In genomic region chr13:97365004-97365403, GRCm38 (mm10) we compare ENCODE assay signal across 32 mouse cellular contexts.
A peak's percentile ranks its signal among the peaks of the same experiment; 100 is the strongest.
DNase-seq lines count a peak whose midpoint lies in the region; ATAC-seq and TF ChIP-seq lines count a peak whose summit lies in the region.
"Had no signal": no experiment of that assay in that cellular context is flagged by ENCODE, and none has a peak within 500 bp of the region (broad histone marks: within the 10 kb centered on the region; RNA-seq: fewer than 3 reads in every experiment).

No protein-coding gene starts in this region.

- no peak overlapping the region for H3K4me3 ChIP-seq in kidney, embryonic 16.5 days (ENCODE audit: low read length)
- no peak overlapping the region for H3K4me3 ChIP-seq in kidney, adult 2 months (ENCODE audit: insufficient read depth, low read depth, low read length)
- no peak overlapping the region for H3K4me3 ChIP-seq in hindbrain, embryonic 12.5 days
- H3K4me3 ChIP-seq in stomach, postnatal 0 days (ENCODE audit: low read depth, low read length), result no peak overlapping the region
- H3K4me3 ChIP-seq in intestine, postnatal 0 days (ENCODE audit: low read depth, low read length), result no peak overlapping the region
- H3K4me3 ChIP-seq: embryonic facial prominence, embryonic 12.5 days; forebrain, embryonic 15.5 days; neural tube, embryonic 12.5 days had no signal

- peaks cover 30% of the 10 kb centered on the region for H3K4me1 ChIP-seq in kidney, embryonic 16.5 days (ENCODE audit: insufficient read depth, low read length)
- no peaks in the 10 kb centered on the region for H3K4me1 ChIP-seq in kidney, adult 2 months (ENCODE audit: control insufficient read depth, insufficient read depth, low read length)
- peaks cover 10% of the 10 kb centered on the region for H3K4me1 ChIP-seq in hindbrain, embryonic 12.5 days
- 0 out of 2 replicates have a peak, but pooled peaks cover 2% of the 10 kb centered on the region for H3K4me1 ChIP-seq in stomach, postnatal 0 days (replicated peaks; ENCODE audit: control insufficient read depth, insufficient read depth)
- H3K4me1 ChIP-seq in intestine, postnatal 0 days (replicated peaks; ENCODE audit: control insufficient read depth, insufficient read depth, low read length), result no peaks in the 10 kb centered on the region
- H3K4me1 ChIP-seq: embryonic facial prominence, embryonic 12.5 days; forebrain, embryonic 15.5 days had no signal

- H3K4me2 ChIP-seq in kidney, embryonic 16.5 days (replicated peaks; ENCODE audit: low read depth, low read length), result peak overlapping the region; percentile 36
- H3K4me2 ChIP-seq in hindbrain, embryonic 12.5 days (replicated peaks), result no peak overlapping the region
- no peak overlapping the region for H3K4me2 ChIP-seq in stomach, postnatal 0 days (replicated peaks; ENCODE audit: low read depth)
- H3K4me2 ChIP-seq in intestine, postnatal 0 days (replicated peaks; ENCODE audit: low read depth), result no peak overlapping the region
- H3K4me2 ChIP-seq: embryonic facial prominence, embryonic 12.5 days; forebrain, embryonic 15.5 days; neural tube, embryonic 12.5 days had no signal

- no peaks in the 10 kb centered on the region for H3K9me3 ChIP-seq in kidney, embryonic 16.5 days (ENCODE audit: low read length)
- H3K9me3 ChIP-seq in hindbrain, embryonic 12.5 days (replicated peaks), result no peaks in the 10 kb centered on the region
- no peaks in the 10 kb centered on the region for H3K9me3 ChIP-seq in stomach, postnatal 0 days (ENCODE audit: control insufficient read depth, low read length)
- no peaks in the 10 kb centered on the region for H3K9me3 ChIP-seq in intestine, postnatal 0 days (ENCODE audit: control insufficient read depth)
- H3K9me3 ChIP-seq: embryonic facial prominence, embryonic 12.5 days; forebrain, embryonic 15.5 days; G1E; neural tube, embryonic 12.5 days had no signal

- intact Hi-C loops in heart, postnatal 36 days (cut with DNase I), result no loop called here

- no peak for TF ChIP-seq POLR2A in kidney, adult 2 months (IDR thresholded peaks at IDR 0.05; ENCODE audit: low read depth, low read length)

- ATAC-seq in kidney, embryonic 16.5 days (ENCODE audit: low FRiP score, low TSS enrichment), result no peak
- no peak for ATAC-seq in hindbrain, embryonic 12.5 days (ENCODE audit: low FRiP score)
- ATAC-seq in stomach, postnatal 0 days (ENCODE audit: low FRiP score, low TSS enrichment), result no peak
- no peak for ATAC-seq in intestine, postnatal 0 days
- ATAC-seq: forebrain, embryonic 15.5 days; midbrain, embryonic 16.5 days had no signal

- no peak for TF ChIP-seq EP300 in stomach, postnatal 0 days (optimal IDR thresholded peaks at IDR 0.05)

- WGBS in kidney, embryonic 16.5 days, result 67% methylated on average over 9 of the region's 9 CpGs
- 79% methylated on average over 9 of the region's 9 CpGs for WGBS in kidney, adult 2 months
- 77% methylated on average over 9 of the region's 9 CpGs for WGBS in hindbrain, embryonic 12.5 days
- WGBS in stomach, postnatal 0 days, result 80% methylated on average over 9 of the region's 9 CpGs
- WGBS in intestine, postnatal 0 days, result 79% methylated on average over 9 of the region's 9 CpGs

- no peaks in the 10 kb centered on the region for H3K36me3 ChIP-seq in kidney, embryonic 16.5 days (ENCODE audit: insufficient read depth, low read length)
- no peaks in the 10 kb centered on the region for H3K36me3 ChIP-seq in kidney, adult 2 months (ENCODE audit: control insufficient read depth, insufficient read depth, low read length)
- no peaks in the 10 kb centered on the region for H3K36me3 ChIP-seq in hindbrain, embryonic 12.5 days
- H3K36me3 ChIP-seq in stomach, postnatal 0 days (ENCODE audit: control insufficient read depth, insufficient read depth, low read length), result no peaks in the 10 kb centered on the region
- no peaks in the 10 kb centered on the region for H3K36me3 ChIP-seq in intestine, postnatal 0 days (ENCODE audit: control insufficient read depth, insufficient read depth)
- H3K36me3 ChIP-seq: embryonic facial prominence, embryonic 12.5 days; forebrain, embryonic 15.5 days; G1E; neural tube, embryonic 12.5 days had no signal

- no peak overlapping the region for H3K9ac ChIP-seq in kidney, embryonic 16.5 days (replicated peaks; ENCODE audit: low read length)
- H3K9ac ChIP-seq in hindbrain, embryonic 12.5 days, result no peak overlapping the region
- no peak overlapping the region for H3K9ac ChIP-seq in stomach, postnatal 0 days (ENCODE audit: low read length)
- H3K9ac ChIP-seq in intestine, postnatal 0 days (ENCODE audit: low read depth, low read length), result no peak overlapping the region
- H3K9ac ChIP-seq: embryonic facial prominence, embryonic 12.5 days; forebrain, embryonic 15.5 days; liver, embryonic 14.5 days; neural tube, embryonic 12.5 days had no signal

- TF ChIP-seq CTCF in kidney, adult 2 months (conservative IDR thresholded peaks at IDR 0.05; ENCODE audit: insufficient read depth, insufficient read length, low read depth, low read length), result no peak
- no peak for TF ChIP-seq CTCF in stomach, postnatal 0 days (IDR thresholded peaks at IDR 0.05; ENCODE audit: low read depth)
- TF ChIP-seq CTCF in intestine, postnatal 0 days (IDR thresholded peaks at IDR 0.05; ENCODE audit: low read depth), result no peak

- DNase-seq in heart, adult 11 months, result peak; percentile 55
- no peak for DNase-seq in heart, postnatal 36 days
- no peak for DNase-seq in kidney, adult 2 months
- no peak for DNase-seq in stomach, postnatal 0 days (ENCODE audit: low spot score)
- no peak for DNase-seq in gastrocnemius, adult 8-10 months (ENCODE audit: low spot score in 2 of 2)
- DNase-seq: adrenal gland, postnatal 10 days; cerebellum, adult 11 months; cerebellum, adult 9-10 months; cerebellum, postnatal 36 days; embryo, embryonic 11 days; gastrocnemius, postnatal 36 days; heart, postnatal 14 days; kidney, adult 11 months; kidney, postnatal 25 days; liver; lung, adult 2 months; lung, postnatal 10 days; retina, postnatal 1 day; right cerebral cortex, postnatal 14 days; thymus, adult 18-20 months; thymus, postnatal 36 days had no signal

- no peaks in the 10 kb centered on the region for H3K27me3 ChIP-seq in kidney, embryonic 16.5 days (ENCODE audit: insufficient read depth, low read length)
- H3K27me3 ChIP-seq in kidney, adult 2 months (replicated peaks; ENCODE audit: control insufficient read depth, insufficient read depth, low read length), result no peaks in the 10 kb centered on the region
- H3K27me3 ChIP-seq in hindbrain, embryonic 12.5 days, result no peaks in the 10 kb centered on the region
- H3K27me3 ChIP-seq in stomach, postnatal 0 days (ENCODE audit: control insufficient read depth, insufficient read depth, low read length), result no peaks in the 10 kb centered on the region
- no peaks in the 10 kb centered on the region for H3K27me3 ChIP-seq in intestine, postnatal 0 days (replicated peaks; ENCODE audit: control insufficient read depth, insufficient read depth, low read length)
- H3K27me3 ChIP-seq: CH12.LX; embryonic facial prominence, embryonic 12.5 days; forebrain, embryonic 15.5 days; neural tube, embryonic 12.5 days had no signal

- H3K27ac ChIP-seq in kidney, embryonic 16.5 days (ENCODE audit: low read length), result no peak overlapping the region
- H3K27ac ChIP-seq in kidney, adult 2 months (ENCODE audit: insufficient read depth, low read depth, low read length), result no peak overlapping the region
- H3K27ac ChIP-seq in hindbrain, embryonic 12.5 days, result peak overlapping the region; percentile 35; the same call in 1 of the 2 replicates
- 0 out of 2 replicates have a peak overlapping the region, but pooled peaks have one; percentile 49 for H3K27ac ChIP-seq in stomach, postnatal 0 days (replicated peaks)
- H3K27ac ChIP-seq in intestine, postnatal 0 days (ENCODE audit: low read depth, low read length), result no peak overlapping the region
- H3K27ac ChIP-seq: embryonic facial prominence, embryonic 12.5 days; forebrain, embryonic 15.5 days; liver, embryonic 14.5 days; macrophage; neural tube, embryonic 12.5 days had no signal

Comparison
In these comparisons a context has a peak if more than half of its experiments do, and no peak if none do; other contexts are left out.
1. H3K27ac ChIP-seq: peak in hindbrain, embryonic 12.5 days (single experiment) and stomach, postnatal 0 days (single experiment); none in kidney, embryonic 16.5 days (single experiment), kidney, adult 2 months (single experiment) and intestine, postnatal 0 days (single experiment).